Mouse (Mus musculus) kidney, adult 18-20 months (tissue): ENCODE results near the gene Vav3.

Experiments used
- DNase-seq: peaks from one replicate; pipeline ENCODE4 v3.0.0; 2021

The Vav3 gene

DNA sequence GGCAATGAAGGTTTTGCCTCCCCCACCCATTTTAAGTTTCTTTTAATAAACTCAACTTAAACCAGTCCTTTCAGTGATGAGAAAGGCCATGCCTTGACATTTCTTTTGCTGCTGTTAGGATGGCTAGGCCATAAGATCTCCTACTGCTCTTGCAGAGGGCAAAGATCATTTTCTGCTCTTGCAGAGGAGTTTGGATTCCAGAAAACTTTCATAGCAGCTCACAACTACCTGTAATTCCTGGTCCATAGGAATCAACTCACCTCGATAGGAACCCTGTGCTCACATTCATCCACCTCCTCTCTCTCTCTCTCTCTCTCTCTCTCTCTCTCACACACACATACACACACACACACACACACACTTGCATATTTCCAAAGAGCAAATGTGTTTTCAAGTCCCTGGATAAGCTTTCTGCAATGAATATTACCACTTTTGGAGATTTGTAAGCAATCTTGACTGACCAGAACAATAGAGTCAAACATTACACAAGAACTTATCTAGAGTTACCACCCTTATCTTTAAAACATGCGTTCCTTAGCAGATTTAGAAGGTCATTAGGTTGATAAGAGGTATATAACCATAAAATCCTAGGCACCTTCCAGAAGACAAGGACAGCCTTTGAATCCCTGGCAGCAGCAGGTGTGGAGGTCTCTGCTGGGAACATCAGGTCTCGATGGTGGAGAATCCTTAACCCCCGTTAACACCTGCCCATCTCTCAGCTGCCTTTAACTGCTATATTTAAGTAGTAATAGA, 260.4 kb downstream of the Vav3 start:
- DNase-seq = no peak

DNA sequence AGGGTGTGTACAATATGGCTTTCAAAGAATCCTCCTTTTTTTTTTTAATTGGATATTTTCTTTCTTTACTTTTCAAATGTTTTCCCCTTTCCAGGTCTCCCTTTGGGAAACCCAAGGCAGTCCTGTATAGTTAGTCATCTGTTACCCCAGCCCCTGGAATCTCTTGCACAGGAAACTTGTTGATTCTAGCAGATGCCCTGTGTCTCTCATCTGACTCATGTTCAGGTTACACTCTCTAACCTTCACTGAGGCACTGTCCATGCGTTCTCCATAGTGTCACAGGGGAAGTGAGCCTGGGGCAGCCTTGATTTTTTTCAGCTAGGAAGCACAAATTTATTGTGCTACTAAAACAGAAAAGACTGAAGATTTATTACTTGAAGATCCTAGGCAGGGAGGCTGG, 262.3 kb downstream of the Vav3 start:
- DNase-seq = no peak

DNA sequence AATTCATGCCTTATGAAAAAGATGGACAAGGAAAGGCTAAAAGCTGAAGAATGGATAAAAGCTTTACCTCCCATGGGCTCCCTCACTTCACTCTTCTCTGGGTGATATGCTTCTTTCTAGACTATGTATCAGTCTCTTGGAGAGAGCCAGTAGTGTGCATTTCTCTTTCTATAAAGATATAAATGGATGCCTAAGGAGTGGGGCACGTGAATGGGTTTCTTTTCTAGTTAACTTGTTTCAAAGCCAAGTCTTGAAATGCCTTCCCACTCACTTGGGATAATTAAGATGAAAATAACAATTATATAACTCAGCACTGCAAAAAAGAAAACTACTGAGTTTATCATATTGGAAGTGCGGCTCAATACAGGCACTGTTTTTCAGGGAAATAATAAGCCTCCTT, 265.7 kb downstream of the Vav3 start:
- no peak for DNase-seq

DNA sequence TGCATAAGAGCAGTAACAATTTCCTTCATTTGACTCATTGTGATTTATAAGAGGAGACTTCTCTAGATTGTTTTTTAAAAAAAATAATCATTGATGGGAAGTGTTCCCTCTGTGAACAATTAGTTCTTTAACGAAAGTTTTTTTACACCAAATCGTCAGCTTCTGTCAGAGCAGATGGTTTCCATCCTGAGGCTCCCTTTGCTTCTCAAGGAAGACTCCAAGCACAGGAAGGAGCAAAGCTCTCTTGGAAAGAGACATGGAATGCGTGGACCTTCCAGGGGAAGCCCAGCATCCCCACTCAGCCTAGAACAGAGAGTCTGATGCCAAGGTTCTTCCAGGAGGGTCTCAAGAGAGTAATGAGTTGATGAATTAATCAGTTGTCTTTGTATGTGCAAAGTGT, 281.3 kb downstream of the Vav3 start:
- no peak for DNase-seq

- peak; percentile 51 for DNase-seq
Observed at GRCm38 (mm10) chr3:109622361-109622760, 281.9 kb downstream of the Vav3 start.

DNA sequence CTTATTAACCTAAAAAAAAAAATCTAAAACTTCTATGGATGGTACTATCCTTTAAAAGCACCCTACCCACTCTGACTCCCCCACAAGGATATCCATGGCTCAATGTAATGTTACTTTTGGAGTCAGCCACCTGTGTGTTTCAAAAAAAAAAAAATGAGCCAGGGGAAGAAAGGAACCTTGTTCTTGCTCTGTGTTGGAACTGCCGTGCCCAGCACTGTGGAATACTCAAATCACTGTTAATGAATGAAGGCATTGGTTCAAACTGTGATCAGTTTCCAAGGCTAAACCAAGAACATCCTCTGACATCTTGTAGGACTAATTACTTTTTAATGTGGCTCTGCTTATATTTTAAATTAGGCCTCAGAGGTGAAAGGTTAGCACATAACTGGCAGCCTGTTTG, 282.4 kb downstream of the Vav3 start:
- DNase-seq = no peak

GRCm38 (mm10) chr3:109623770-109624169, 283.3 kb downstream of the Vav3 start:
- DNase-seq = no peak

GRCm38 (mm10) chr3:109636045-109636444, 295.6 kb downstream of the Vav3 start:
- DNase-seq = no peak

GRCm38 (mm10) chr3:109639386-109639785, 298.9 kb downstream of the Vav3 start:
- DNase-seq = no peak

DNA sequence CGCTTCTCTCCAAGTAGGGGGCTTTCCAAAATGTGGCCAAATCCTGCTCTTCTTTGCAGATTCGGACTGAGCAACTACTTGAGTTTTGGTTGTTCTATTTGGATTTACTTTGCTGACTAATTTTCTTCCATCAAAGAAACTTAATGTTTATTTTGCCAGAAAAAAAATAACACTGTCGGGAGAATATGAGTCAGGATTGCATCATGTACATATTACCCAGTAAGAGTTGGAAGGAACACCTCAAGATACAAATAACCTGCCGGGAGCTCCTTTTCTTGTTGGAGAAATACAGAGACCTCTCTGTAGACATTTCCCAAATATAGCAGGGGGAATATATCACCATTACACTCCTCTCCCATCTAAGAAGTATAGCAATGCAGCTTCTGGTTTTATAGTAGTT, 300.3 kb downstream of the Vav3 start:
- DNase-seq = no peak

GRCm38 (mm10) chr3:109648242-109648641, 307.8 kb downstream of the Vav3 start:
- no peak for DNase-seq

GRCm38 (mm10) chr3:109651479-109651878, 311.0 kb downstream of the Vav3 start:
- DNase-seq = no peak

GRCm38 (mm10) chr3:109652860-109653631, 312.6 kb downstream of the Vav3 start:
- no peak for DNase-seq

GRCm38 (mm10) chr3:109654386-109654785, 313.9 kb downstream of the Vav3 start:
- no peak for DNase-seq

GRCm38 (mm10) chr3:109671716-109672115, 331.3 kb downstream of the Vav3 start:
- no peak for DNase-seq

DNA sequence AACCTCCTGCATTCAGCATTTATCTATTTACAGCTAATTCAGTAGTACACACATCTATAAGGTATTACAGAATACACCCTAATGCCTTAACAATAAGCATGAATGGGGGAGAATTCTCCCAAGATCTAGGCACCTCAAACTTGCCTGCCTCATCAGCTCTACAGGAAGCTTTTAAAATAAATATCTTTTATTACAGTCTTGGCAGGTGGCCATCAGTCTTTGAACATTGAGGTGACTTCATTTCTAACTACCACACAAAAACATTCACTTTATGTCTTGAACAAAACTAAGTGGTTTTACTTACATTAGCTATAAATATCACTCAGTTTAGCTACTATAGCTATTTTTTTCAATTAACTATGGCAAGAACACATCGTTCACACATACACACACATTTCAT, 332.5 kb downstream of the Vav3 start:
- no peak for DNase-seq

- DNase-seq = no peak
Observed at GRCm38 (mm10) chr3:109680281-109680680, 339.8 kb downstream of the Vav3 start.

DNA sequence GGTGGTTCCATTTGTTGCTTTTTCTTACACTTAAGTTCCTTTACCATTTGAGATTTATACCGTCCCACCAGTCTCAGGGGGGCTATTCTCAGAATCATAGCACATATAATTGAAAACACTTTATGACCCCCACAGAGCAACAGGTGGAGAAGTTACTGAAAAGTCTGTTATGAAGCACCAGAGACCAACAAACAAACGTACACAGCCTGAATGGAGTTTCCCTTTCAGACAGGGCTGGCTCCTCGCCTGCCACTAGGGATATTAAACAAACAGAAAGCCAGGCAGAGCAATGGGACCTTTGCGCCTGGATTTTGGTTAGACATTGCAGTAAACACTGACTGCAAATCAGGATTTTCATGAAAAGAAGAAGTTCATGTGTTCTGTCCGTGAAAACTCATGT, 341.4 kb downstream of the Vav3 start:
- no peak for DNase-seq

GRCm38 (mm10) chr3:109683608-109684295, 343.3 kb downstream of the Vav3 start:
- DNase-seq = no peak

DNA sequence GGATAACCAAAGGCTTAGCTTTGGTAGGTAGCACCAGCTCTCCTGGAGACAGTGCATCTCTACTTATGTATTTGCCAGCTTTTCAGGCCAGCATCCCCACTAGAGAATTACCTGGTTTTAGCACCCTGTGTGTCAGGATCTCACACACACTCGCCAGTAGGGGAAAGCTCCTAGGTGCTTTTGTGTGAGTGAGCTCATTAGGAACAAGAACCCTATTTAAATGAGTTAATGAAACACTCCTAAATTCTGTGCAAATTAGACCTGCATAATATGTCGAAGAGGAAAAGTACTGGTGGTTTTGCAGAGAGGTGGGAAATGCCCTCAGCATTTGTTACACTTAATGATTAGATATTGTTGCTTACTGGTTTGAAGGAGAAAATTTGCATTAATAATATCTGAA, 350.1 kb downstream of the Vav3 start:
- DNase-seq = no peak

DNA sequence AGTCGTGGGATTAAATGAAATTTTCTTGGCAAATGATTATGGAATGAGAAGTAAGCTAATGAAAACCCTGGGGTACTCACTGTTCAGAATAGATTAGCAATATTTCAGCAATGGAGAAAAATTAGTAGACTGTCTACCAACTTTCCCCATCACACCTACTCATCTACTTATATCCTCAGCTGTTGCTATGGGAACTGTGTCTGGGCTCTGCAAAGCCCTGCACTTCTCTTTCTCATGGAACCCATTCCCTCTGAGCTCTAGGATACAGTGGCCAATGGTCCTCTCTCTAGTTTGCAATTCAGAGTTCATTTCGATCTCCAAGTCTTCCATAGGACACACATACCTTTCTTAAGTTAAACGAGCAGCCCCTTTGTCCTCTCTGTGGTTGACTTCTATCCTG, 352.2 kb downstream of the Vav3 start:
- no peak for DNase-seq

DNA sequence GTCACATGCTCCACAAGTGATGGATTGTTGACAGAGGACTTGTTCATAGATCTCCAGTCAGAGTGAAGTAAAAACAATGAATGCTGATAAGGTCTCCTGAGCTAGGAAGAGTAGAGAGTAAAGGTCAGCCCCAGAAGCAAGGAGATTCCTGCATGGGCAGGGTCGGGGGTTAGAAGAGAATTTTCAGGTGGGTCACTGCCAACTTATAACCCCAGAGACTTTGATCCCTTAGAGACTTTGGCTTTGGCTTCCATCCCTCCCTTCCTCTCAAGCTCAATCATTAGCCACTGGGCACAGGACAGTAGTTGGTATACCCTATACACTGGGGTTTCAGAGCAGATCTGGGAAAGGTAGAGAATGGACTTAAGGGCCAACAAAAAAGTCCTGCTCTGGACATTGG, 360.8 kb downstream of the Vav3 start:
- peak; percentile 6 for DNase-seq

- DNase-seq = no peak
Observed at GRCm38 (mm10) chr3:109707786-109708460, 367.5 kb downstream of the Vav3 start.
